Comparison of ENCODE assay signal across 14 mouse cellular contexts in the genomic region with DNA sequence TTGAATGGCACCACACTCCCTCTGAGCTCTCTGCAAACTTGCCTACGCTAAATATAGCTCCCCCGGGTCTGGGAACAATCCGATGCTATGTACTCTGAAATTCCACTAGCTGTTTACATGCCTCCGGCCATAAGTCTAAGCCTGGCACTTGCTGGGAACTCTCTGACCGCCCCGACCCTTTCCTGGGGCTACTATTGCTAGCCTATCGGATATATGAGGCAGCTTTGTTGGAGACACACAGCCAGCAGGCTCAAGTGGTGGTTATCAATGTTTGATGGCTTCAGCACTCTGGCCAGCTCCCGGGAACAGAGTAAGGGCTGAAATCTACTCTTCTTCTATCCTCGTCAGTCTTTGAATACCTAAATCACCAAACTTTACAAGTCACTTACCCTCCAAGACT. TPM values are rescaled to one million over a fixed set of nuclear protein-coding genes. Genes with fewer than 3 reads are reported as not detected.
DNase-seq lines count a peak whose midpoint lies in the region; ATAC-seq lines count a peak whose summit lies in the region.
"Had no signal": no experiment of that assay in that cellular context is flagged by ENCODE, and none has a peak within 500 bp of the region (broad histone marks: within the 10 kb centered on the region; RNA-seq: fewer than 3 reads in every experiment).

No protein-coding gene starts in this region.

- ATAC-seq in erythroid progenitor cell, adult 5-6 weeks (replicated peaks; ENCODE audit: low FRiP score, poor library complexity, severe bottlenecking): no peak

- peak; percentile 12 for DNase-seq in adrenal gland, postnatal 25 days
- DNase-seq in adrenal gland, adult 2 months: no peak
- peak; percentile 65 for DNase-seq in kidney, postnatal 10 days
- no peak for DNase-seq in kidney, adult 8-10 months
- DNase-seq in 3T3-L1 (ENCODE audit: low read depth, low spot score): peak; percentile 15
- DNase-seq in embryo, embryonic 9.5 days (ENCODE audit: extremely low spot score): peak; percentile 37
- no peak for DNase-seq in right cerebral cortex, postnatal 4 days
- DNase-seq: cerebellum, adult 2 months; liver; right cerebral cortex, adult 18-20 months had no signal

RNA-seq across cellular contexts. Expression of a gene that starts 15.9 kb away (rescaled TPM):
- 1.1 and 1.2 TPM in 2 replicates for total RNA-seq in adrenal gland, postnatal 25 days (2021)
- total RNA-seq in adrenal gland, adult 2 months (2021): 1 to 10 TPM in 1 of 2 experiments, not detected in 1; 2.7 TPM
- 0.07 and 0.37 TPM in 2 replicates for polyA plus RNA-seq in adrenal gland, adult 2 months (2012; rRNA removed)
- total RNA-seq in erythroid progenitor cell, adult 5-6 weeks (2015; ENCODE audit: low replicate concordance): not detected in 2 replicates
- not detected in 2 replicates for total RNA-seq in erythroid progenitor cell, adult 5-6 weeks (2017; ENCODE audit: low replicate concordance)
- polyA plus RNA-seq: midbrain, embryonic 12.5 days; stomach, embryonic 16.5 days had no signal

RNA-seq across cellular contexts. Expression of a gene that starts 36.9 kb away (rescaled TPM):
- 0.06 TPM in 1 of 2 replicates, not detected in the other for total RNA-seq in adrenal gland, postnatal 25 days (2021)
- total RNA-seq in adrenal gland, adult 2 months (2021): under 1 TPM; 0.06 to 0.07 TPM
- polyA plus RNA-seq in adrenal gland, adult 2 months (2012; rRNA removed): 0.03 TPM in 1 of 2 replicates, not detected in the other
- total RNA-seq in erythroid progenitor cell, adult 5-6 weeks (2015; ENCODE audit: low replicate concordance): not detected in 2 replicates
- total RNA-seq in erythroid progenitor cell, adult 5-6 weeks (2017; ENCODE audit: low replicate concordance): not detected in 2 replicates
- polyA plus RNA-seq: hindbrain, embryonic 12.5 days had no signal

Comparison
In these comparisons a context has a peak if more than half of its experiments do, and no peak if none do; other contexts are left out.
1. DNase-seq: peak in adrenal gland, postnatal 25 days (single experiment), kidney, postnatal 10 days (single experiment), 3T3-L1 (single experiment) and embryo, embryonic 9.5 days (single experiment); none in adrenal gland, adult 2 months (single experiment), kidney, adult 8-10 months (0 of 2) and right cerebral cortex, postnatal 4 days (single experiment).